Mouse (Mus musculus): Measurements from ENCODE around the gene Dmwd. TPM values are rescaled to one million over a fixed set of nuclear protein-coding genes. Genes with fewer than 3 reads are reported as not detected.

Gene Dmwd
- polyA plus RNA-seq (2015; fragmentation: Nextera tagmentation; extraction: Ambion mirVana) = 18.7 and 20.1 TPM in 2 replicates

DNA sequence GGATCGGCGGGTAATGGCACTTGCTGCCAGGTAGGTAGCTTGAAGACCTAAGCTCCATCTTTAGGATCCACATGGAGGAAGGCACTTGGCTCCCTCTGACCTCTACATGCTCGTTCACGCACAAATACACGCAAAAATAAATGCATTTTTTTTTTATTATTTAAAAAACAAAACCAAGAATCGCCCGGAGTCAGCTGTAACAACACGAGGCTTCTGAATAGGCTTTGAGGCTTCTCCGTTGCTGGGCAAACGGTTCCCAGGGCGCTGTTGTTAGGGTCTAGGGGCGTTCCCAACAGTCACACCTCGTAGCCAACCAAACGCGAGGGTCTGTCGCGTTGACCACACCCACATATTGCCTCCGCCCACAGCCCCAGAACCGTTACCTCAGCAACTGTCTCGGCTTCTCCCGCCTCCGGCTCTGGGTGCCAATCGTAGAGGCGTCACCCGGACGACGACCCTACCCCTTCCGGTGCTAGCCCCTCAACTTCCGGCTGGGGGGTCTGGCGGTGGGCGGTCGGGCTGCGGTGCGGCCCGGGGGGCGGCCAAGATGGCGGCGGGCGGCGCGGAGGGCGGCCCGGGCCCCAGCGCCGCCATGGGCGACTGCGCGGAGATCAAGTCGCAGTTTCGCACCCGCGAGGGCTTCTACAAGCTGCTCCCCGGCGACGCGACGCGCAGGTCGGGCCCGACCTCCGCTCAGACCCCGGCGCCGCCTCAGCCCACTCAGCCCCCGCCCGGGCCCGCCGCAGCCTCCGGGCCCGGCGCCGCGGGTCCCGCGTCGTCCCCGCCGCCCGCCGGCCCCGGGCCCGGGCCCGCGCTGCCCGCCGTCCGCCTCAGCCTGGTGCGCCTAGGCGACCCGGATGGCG is at the start of gene Dmwd:
TSS of gene Dmwd (plus strand) at position 505 of the 863 bp plus-strand sequence.
- Histone ChIP-seq H3K9ac (peak within 1 kb of the TSS; percentile 100), H3K4me3 (replicated peaks) (peak within 1 kb of the TSS; percentile 96), H3K27me3 (no peaks in the 10 kb centered on the region), H3K4me2 (replicated peaks) (peak within 1 kb of the TSS; percentile 80), H3K4me1 (peaks cover 28% of the 10 kb centered on the region), H3K27ac (replicated peaks) (peak within 1 kb of the TSS; percentile 83), H3K36me3 (peaks cover 31% of the 10 kb centered on the region), H3K9me3 (replicated peaks) (no peaks in the 10 kb centered on the region)
- peak; percentile 99 for ATAC-seq (ENCODE audit: insufficient number of reproducible peaks, low FRiP score, low TSS enrichment, low read depth)
- WGBS = under 1% methylated on average over 91 of the region's 91 CpGs

DNA sequence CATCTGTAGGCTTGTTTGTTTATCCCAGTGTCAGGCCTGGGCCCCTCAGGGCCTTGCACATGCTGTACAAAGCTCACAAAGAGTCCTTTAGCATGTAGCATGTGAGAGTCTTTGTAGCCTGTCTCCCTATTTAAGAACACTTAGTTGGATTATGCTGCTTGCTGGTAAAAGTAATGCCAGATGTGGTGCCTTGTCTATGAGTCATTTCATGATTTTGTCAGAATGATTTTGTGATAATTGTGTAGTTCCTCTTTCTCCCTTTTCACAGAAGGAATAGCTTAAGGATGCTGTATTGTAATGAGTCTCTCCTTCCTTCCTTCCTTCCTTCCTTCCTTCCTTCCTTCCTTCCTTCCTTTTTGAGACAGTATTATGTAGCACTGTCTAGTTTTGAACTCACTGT is 48.0 kb upstream of the Dmwd start:
- no peak overlapping the region for H3K9ac ChIP-seq
- no peak for ATAC-seq (ENCODE audit: insufficient number of reproducible peaks, low FRiP score, low TSS enrichment, low read depth)
- H3K4me3 ChIP-seq (replicated peaks) = no peak overlapping the region
- no peak overlapping the region for H3K27ac ChIP-seq (replicated peaks)
- H3K36me3 ChIP-seq = peaks cover 45% of the 10 kb centered on the region
- H3K9me3 ChIP-seq (replicated peaks) = no peaks in the 10 kb centered on the region
- peaks cover 8% of the 10 kb centered on the region for H3K27me3 ChIP-seq
- H3K4me2 ChIP-seq (replicated peaks) = no peak overlapping the region
- H3K4me1 ChIP-seq = peaks cover 24% of the 10 kb centered on the region

DNA sequence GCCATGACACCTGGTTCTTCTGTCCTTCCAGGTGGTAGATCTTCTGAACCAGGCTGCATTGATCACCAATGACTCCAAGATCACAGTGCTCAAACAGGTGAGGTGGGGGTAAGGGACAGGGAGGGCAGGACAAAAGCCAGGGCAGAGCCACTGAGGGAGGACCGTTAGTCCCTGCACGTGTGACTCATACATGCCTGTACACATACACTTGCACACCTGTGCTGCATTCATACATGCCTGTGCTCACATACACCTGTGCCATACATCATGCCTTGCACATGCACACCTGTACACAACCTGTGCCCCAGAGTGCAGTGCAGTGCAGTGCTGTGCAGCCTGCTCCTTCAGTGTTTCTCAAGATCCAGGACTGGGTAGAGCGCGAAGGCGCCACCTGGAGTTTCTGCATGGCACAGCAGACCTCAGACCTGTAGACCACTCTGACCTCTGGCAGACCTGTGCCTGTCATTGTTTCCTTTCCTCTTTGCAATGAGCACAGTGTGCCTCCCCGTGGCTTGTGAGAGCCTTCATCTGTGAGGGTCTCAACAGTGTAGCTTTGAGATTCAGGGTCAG is 46.9 kb upstream of the Dmwd start:
- WGBS = 60% methylated on average over 6 of the region's 6 CpGs
- H3K36me3 ChIP-seq = peaks cover 53% of the 10 kb centered on the region
- ATAC-seq (ENCODE audit: insufficient number of reproducible peaks, low FRiP score, low TSS enrichment, low read depth) = 0 out of 2 replicates have a peak, but pooled peaks have one; percentile 21

DNA sequence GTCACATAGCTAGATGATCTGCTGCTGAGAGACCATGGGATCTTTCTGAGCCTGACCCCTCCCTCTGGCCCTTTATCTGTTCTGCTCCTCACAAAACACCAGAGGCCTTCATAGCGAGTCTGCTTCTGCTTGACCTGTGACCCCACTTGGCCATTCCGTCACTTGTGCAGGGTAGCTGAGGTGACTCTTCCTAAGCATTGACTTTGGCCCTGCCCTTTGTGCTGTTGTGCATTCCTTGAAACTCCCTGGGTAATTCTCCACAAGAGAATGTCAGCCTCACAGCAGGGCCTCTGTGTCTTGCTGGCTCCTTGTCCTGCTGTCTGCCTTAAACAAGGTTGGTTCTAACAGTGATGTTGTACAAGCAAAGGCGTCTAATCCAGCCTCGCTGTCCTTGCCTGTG is 44.4 kb upstream of the Dmwd start:
- peaks cover 78% of the 10 kb centered on the region for H3K36me3 ChIP-seq
- no peak overlapping the region for H3K27ac ChIP-seq (replicated peaks)
- H3K9ac ChIP-seq = no peak overlapping the region
- 0 out of 2 replicates have a peak, but pooled peaks cover 2% of the 10 kb centered on the region for H3K4me1 ChIP-seq
- no peak overlapping the region for H3K4me3 ChIP-seq (replicated peaks)
- H3K4me2 ChIP-seq (replicated peaks) = no peak overlapping the region
- H3K27me3 ChIP-seq = no peaks in the 10 kb centered on the region
- no peak for ATAC-seq (ENCODE audit: insufficient number of reproducible peaks, low FRiP score, low TSS enrichment, low read depth)
- 77% methylated on average over 4 of the region's 4 CpGs for WGBS
- no peaks in the 10 kb centered on the region for H3K9me3 ChIP-seq (replicated peaks)

More for the DNA sequence above, 46.9 kb upstream of the Dmwd start:
- Histone ChIP-seq H3K9ac (no peak overlapping the region), H3K27me3 (no peaks in the 10 kb centered on the region), H3K4me2 (replicated peaks) (no peak overlapping the region), H3K27ac (replicated peaks) (no peak overlapping the region), H3K9me3 (replicated peaks) (no peaks in the 10 kb centered on the region), H3K4me3 (replicated peaks) (no peak overlapping the region), H3K4me1 (peaks cover 16% of the 10 kb centered on the region)

DNA sequence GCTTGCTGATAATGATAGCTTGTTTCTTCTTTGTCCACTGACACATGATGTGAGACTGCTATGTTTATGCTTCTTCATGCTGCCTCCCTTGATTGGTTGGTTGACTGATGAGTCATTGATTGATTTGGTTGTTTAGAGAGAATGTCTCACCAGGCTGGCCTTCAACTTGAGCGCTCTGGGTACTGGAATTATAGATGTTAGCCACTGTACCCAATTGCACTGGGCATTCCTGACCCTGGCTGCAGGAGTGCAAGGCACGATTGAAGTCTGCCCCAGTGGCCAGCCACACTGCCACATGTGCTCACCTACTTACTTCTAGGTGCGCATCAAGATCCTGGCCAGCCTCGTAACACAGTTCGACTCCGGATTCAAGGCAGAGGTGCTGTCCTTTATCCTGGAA is 31.4 kb upstream of the Dmwd start:
- H3K9me3 ChIP-seq (replicated peaks) = no peaks in the 10 kb centered on the region
- H3K27me3 ChIP-seq = no peaks in the 10 kb centered on the region
- ATAC-seq (ENCODE audit: insufficient number of reproducible peaks, low FRiP score, low TSS enrichment, low read depth) = no peak
- H3K9ac ChIP-seq = no peak overlapping the region
- WGBS = 98% methylated on average over 6 of the region's 6 CpGs
- H3K4me3 ChIP-seq (replicated peaks) = no peak overlapping the region
- no peak overlapping the region for H3K4me2 ChIP-seq (replicated peaks)
- peaks cover 99% of the 10 kb centered on the region for H3K36me3 ChIP-seq
- H3K27ac ChIP-seq (replicated peaks) = no peak overlapping the region
- no peaks in the 10 kb centered on the region for H3K4me1 ChIP-seq

DNA sequence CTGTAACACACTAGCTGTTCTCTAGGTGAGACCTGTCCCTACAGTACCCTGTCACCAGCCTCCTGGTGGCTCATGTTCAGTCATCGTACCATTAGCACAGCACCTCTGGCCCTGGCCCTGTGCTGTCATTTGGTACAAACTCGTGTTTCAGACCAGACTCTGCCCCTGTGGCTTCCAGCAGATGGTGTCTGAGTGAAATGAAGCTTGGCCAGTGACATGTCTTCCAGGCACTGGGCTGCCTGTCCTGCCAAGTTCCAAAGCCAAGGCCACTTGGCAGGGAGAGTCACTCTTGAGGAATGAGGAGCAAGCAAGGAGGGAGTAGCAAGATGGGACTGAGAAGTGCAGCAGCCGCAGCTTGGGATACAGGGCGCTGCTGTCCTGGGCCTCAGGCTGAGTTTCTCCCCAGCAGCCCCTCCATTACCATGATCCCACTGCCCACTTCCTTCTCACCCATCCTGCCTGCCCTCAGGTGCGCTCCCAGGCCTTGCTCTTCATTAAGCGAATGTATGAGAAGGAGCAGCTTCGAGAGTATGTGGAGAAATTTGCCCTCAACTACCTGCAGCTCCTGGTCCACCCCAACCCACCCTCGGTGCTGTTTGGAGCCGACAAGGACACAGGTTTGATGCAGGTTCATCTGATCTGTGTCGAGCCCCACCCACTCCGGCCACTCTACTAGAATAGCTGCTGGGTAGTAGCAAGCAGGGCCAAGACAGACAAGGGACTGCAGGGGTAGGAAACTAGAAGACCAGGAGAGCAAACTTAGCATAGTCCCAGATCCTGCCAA is 29.5 kb upstream of the Dmwd start:
- ATAC-seq (ENCODE audit: insufficient number of reproducible peaks, low FRiP score, low TSS enrichment, low read depth) = no peak
- H3K27ac ChIP-seq (replicated peaks) = no peak overlapping the region
- H3K27me3 ChIP-seq = no peaks in the 10 kb centered on the region
- H3K4me1 ChIP-seq = no peaks in the 10 kb centered on the region
- H3K4me3 ChIP-seq (replicated peaks) = no peak overlapping the region
- no peaks in the 10 kb centered on the region for H3K9me3 ChIP-seq (replicated peaks)
- no peak overlapping the region for H3K4me2 ChIP-seq (replicated peaks)
- H3K36me3 ChIP-seq = peaks cover 99% of the 10 kb centered on the region
- 91% methylated on average over 11 of the region's 11 CpGs for WGBS
- no peak overlapping the region for H3K9ac ChIP-seq

DNA sequence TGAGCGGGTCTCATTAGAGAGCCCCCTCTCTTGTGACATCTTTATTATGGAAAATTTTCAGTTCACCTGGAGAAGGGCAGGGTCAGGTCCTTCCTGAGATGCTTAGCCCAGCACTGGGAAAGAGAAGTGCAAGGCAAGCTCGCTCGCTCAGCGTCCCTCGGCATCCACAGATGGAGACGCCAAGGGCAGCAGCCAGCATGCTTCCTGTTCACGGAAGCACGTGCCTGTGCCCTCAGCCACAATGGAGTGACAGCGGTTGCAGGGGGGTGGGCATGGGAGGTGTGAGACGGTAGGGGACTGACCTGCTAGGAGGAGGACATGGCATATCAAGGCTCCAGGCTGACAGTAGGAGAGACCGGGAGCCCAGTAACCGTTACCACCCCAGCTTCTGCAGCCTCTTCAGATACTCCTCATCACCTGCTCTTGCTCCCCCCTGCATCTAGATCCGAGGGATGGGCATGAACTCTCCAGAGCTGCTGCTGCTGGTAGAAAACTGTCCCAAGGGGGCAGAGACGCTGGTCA is 28.0 kb upstream of the Dmwd start:
- Histone ChIP-seq H3K4me2 (replicated peaks) (no peak overlapping the region), H3K27ac (replicated peaks) (no peak overlapping the region), H3K9ac (no peak overlapping the region), H3K36me3 (peaks cover 97% of the 10 kb centered on the region), H3K9me3 (replicated peaks) (no peaks in the 10 kb centered on the region), H3K4me3 (replicated peaks) (no peak overlapping the region), H3K4me1 (no peaks in the 10 kb centered on the region), H3K27me3 (no peaks in the 10 kb centered on the region)
- 83% methylated on average over 14 of the region's 14 CpGs for WGBS
- ATAC-seq (ENCODE audit: insufficient number of reproducible peaks, low FRiP score, low TSS enrichment, low read depth) = no peak

DNA sequence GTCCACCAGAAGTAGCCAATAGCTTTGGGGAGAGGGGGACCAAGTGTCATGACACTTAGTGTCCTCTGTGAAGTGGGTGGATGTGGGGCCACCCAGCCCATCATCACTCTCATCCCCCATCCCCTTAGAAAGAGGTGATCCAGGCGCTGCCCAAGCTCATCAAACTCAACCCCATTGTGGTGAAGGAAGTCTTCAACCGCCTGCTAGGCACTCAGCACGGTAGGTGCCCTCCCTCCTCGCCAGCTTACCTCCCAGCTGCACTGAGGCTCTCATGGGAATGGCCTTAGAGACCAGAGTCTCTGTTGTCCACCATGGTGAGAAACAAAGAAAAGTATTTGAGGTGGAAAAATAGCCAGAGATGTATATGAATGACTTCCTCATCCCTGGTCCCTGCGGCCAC is 26.8 kb upstream of the Dmwd start:
- Histone ChIP-seq H3K4me3 (replicated peaks) (no peak overlapping the region), H3K9me3 (replicated peaks) (no peaks in the 10 kb centered on the region), H3K4me1 (peaks cover 6% of the 10 kb centered on the region), H3K27ac (replicated peaks) (no peak overlapping the region), H3K27me3 (no peaks in the 10 kb centered on the region), H3K9ac (no peak overlapping the region), H3K36me3 (peaks cover 86% of the 10 kb centered on the region), H3K4me2 (replicated peaks) (no peak overlapping the region)
- WGBS = 88% methylated on average over 5 of the region's 5 CpGs
- no peak for ATAC-seq (ENCODE audit: insufficient number of reproducible peaks, low FRiP score, low TSS enrichment, low read depth)

DNA sequence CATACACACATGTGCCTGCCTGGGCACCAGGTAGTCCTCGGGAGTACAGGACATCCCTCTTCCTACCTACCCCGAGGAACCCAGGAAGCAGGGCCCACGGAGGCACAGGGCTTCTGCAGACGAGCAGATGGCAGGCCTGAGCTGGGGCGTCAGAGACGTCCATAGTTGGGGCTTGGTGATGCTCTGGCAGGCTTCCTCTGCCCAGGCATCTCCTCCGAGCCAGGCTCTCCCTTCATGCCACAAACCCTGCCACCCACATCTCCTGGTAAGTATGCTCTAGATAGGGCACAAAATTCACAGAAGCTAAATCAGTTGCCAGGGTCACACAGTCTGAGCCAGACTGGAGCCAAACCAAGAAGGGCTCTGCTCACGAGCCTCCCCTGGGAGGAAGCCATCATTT is 25.9 kb upstream of the Dmwd start:
- 90% methylated on average over 8 of the region's 8 CpGs for WGBS
- Histone ChIP-seq H3K4me1 (peaks cover 12% of the 10 kb centered on the region), H3K4me2 (replicated peaks) (no peak overlapping the region), H3K9me3 (replicated peaks) (no peaks in the 10 kb centered on the region), H3K27ac (replicated peaks) (no peak overlapping the region), H3K9ac (no peak overlapping the region), H3K4me3 (replicated peaks) (no peak overlapping the region), H3K36me3 (peaks cover 80% of the 10 kb centered on the region), H3K27me3 (no peaks in the 10 kb centered on the region)
- no peak for ATAC-seq (ENCODE audit: insufficient number of reproducible peaks, low FRiP score, low TSS enrichment, low read depth)

DNA sequence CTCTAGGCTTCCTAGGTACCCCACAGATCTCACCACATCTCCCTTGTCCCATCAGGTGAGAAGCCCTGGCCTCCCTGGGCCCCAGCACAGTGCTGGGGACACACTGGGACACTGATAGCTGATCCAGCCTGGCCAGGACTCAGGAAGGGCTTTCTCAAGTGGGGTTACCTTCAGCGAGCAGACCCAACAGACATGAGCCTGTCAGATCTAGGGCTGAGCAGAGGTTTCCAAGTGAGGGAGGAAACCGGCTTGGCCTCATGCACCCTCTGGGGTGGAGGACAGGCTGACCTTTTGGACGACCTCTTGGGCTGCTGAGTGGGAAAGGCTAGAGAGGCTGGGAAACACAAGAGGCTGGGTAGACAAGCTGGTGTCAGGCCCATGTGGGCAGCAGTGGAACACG is 24.9 kb upstream of the Dmwd start:
- no peak overlapping the region for H3K27ac ChIP-seq (replicated peaks)
- H3K4me2 ChIP-seq (replicated peaks) = no peak overlapping the region
- H3K4me1 ChIP-seq = peaks cover 12% of the 10 kb centered on the region
- 57% methylated on average over 4 of the region's 4 CpGs for WGBS
- no peaks in the 10 kb centered on the region for H3K9me3 ChIP-seq (replicated peaks)
- H3K36me3 ChIP-seq = peaks cover 72% of the 10 kb centered on the region
- H3K27me3 ChIP-seq = no peaks in the 10 kb centered on the region
- no peak overlapping the region for H3K4me3 ChIP-seq (replicated peaks)
- ATAC-seq (ENCODE audit: insufficient number of reproducible peaks, low FRiP score, low TSS enrichment, low read depth) = no peak
- H3K9ac ChIP-seq = no peak overlapping the region
